Mouse (Mus musculus): ENCODE results near the gene Ptbp2. TPM values are rescaled to one million over a fixed set of nuclear protein-coding genes. Genes with fewer than 3 reads are reported as not detected.

Gene Ptbp2
- 10 to 100 TPM; 67.0 to 70.3 TPM for total RNA-seq (2023)

GRCm38 (mm10) chr3:119784366-119784765 is at the start of gene Ptbp2:
Gene Ptbp2, minus strand, starts transcription at chr3:119784466.

Measured in monocyte, adult 59 days (primary cell).